Mouse (Mus musculus) bone marrow, adult 2 months (tissue): Measurements from ENCODE around the gene Gm13272.
"Not testable (repeated sequence)": the region's sequence is repeated elsewhere in the genome, so short reads cannot be mapped to it uniquely, and the experiment has no call there.

Experiments used
- CTCF ChIP-seq: fragments of 200-500 bp; IDR thresholded peaks from 2 replicates; pipeline ENCODE4 v1.5.1; 2011; ENCODE audit warnings: low read length, control low read depth; ENCODE audit not compliant: control insufficient read depth, insufficient read depth
- POLR2A ChIP-seq: fragments of 200-500 bp; IDR thresholded peaks from 2 replicates; pipeline ENCODE4 v1.6.1; 2011; ENCODE audit warnings: low read depth, mild to moderate bottlenecking, control low read depth, low read length, borderline replicate concordance; ENCODE audit not compliant: control insufficient read depth

GRCm38 (mm10) chr4:88785409-88785808 is 5.8 kb downstream of the Gm13272 start, which contains the start of gene Gm13276:
- not testable (repeated sequence) for TF ChIP-seq POLR2A, CTCF
